Mouse (Mus musculus) layer of hippocampus, adult 11-12 months (tissue): ENCODE measurements around the gene 4930519G04Rik.
"Not testable (repeated sequence)": the region's sequence is repeated elsewhere in the genome, so short reads cannot be mapped to it uniquely, and the experiment has no call there.

ENCODE experiments used
- DNase-seq: peaks from one replicate; pipeline ENCODE4 v3.0.0; 2022; ENCODE audit warnings: low spot score

The 4930519G04Rik gene

GRCm38 (mm10) chr5:114913686-114914085 is 60.2 kb downstream of the 4930519G04Rik start:
- no peak for DNase-seq

GRCm38 (mm10) chr5:114914855-114915254 is 61.4 kb downstream of the 4930519G04Rik start:
- DNase-seq, result no peak

GRCm38 (mm10) chr5:114915854-114916253 is 62.4 kb downstream of the 4930519G04Rik start:
- no peak for DNase-seq

GRCm38 (mm10) chr5:114916777-114917176 is 63.3 kb downstream of the 4930519G04Rik start:
- no peak for DNase-seq

GRCm38 (mm10) chr5:114917357-114917756 is 63.9 kb downstream of the 4930519G04Rik start:
- DNase-seq, result not testable (repeated sequence)

- no peak for DNase-seq
Measured at GRCm38 (mm10) chr5:114921551-114922365, 68.3 kb downstream of the 4930519G04Rik start.

- DNase-seq, result no peak
Measured at GRCm38 (mm10) chr5:114922366-114922731, 68.9 kb downstream of the 4930519G04Rik start.

- no peak for DNase-seq
Measured at GRCm38 (mm10) chr5:114922998-114923473, 69.6 kb downstream of the 4930519G04Rik start, which contains the start of gene Oasl1. Gene Oasl1, plus strand, starts transcription at chr5:114923240.

- DNase-seq, result no peak
Measured at GRCm38 (mm10) chr5:114926153-114926684, 72.8 kb downstream of the 4930519G04Rik start.

- no peak for DNase-seq
Measured at GRCm38 (mm10) chr5:114926753-114927152, 73.3 kb downstream of the 4930519G04Rik start.

- no peak for DNase-seq
Measured at GRCm38 (mm10) chr5:114931626-114932025, 78.2 kb downstream of the 4930519G04Rik start.

GRCm38 (mm10) chr5:114933206-114933605 is 79.7 kb downstream of the 4930519G04Rik start:
- no peak for DNase-seq
